Mouse (Mus musculus) thymus, adult 2 months (tissue): ENCODE data around the gene 3110040M04Rik. TPM values are rescaled to one million over a fixed set of nuclear protein-coding genes. Genes with fewer than 3 reads are reported as not detected.

Experiments used
- DNase-seq: peaks from one replicate; pipeline ENCODE4 v3.0.0; 2021
- H3K27ac ChIP-seq: fragments of 200-500 bp; 2 replicates; pipeline ENCODE4 v1.5.1; 2012; ENCODE audit warnings: low read length, control low read depth; ENCODE audit not compliant: control insufficient read depth, insufficient read depth
- H3K27me3 ChIP-seq: fragments of 200-500 bp; 2 replicates; pipeline ENCODE4 v1.6.1; 2012; ENCODE audit warnings: mild to moderate bottlenecking, low read length, moderate library complexity, mixed read lengths; ENCODE audit not compliant: control insufficient read depth, insufficient read depth
- H3K36me3 ChIP-seq: fragments of 200-500 bp; 2 replicates; pipeline ENCODE4 v1.6.1; 2012; ENCODE audit warnings: mild to moderate bottlenecking, low read length, moderate library complexity; ENCODE audit not compliant: control insufficient read depth, insufficient read depth
- H3K4me1 ChIP-seq: fragments of 200-500 bp; replicated peaks from 2 replicates; pipeline ENCODE4 v1.6.1; 2012; ENCODE audit warnings: low read length; ENCODE audit not compliant: control insufficient read depth, insufficient read depth
- H3K4me3 ChIP-seq: fragments of 200-500 bp; 2 replicates; pipeline ENCODE4 v1.5.1; 2012; ENCODE audit warnings: mild to moderate bottlenecking, low read length, control low read depth, moderate library complexity; ENCODE audit not compliant: control insufficient read depth, insufficient read depth
- CTCF ChIP-seq: fragments of 200-500 bp; IDR thresholded peaks from 2 replicates; pipeline ENCODE4 v1.5.1; 2012; ENCODE audit warnings: mild to moderate bottlenecking, control low read depth, low read length, moderate library complexity, borderline replicate concordance; ENCODE audit not compliant: control insufficient read depth, poor library complexity, insufficient read depth; ENCODE audit errors: extremely low read depth
- POLR2A ChIP-seq: fragments of 200-500 bp; IDR thresholded peaks from 2 replicates; pipeline ENCODE4 v1.6.1; 2012; ENCODE audit warnings: mild to moderate bottlenecking, low read length, control low read depth, moderate library complexity; ENCODE audit not compliant: control insufficient read depth, poor library complexity, insufficient read depth; ENCODE audit errors: extremely low read depth
- WGBS: fragments of 180-500 bp; shearing (Covaris S2); methylation state at CpG from one replicate; pipeline ENCODE4 v1.1.7; 2018; 5-methylcytosine and 5-hydroxymethylcytosine counted together
- polyA plus RNA-seq: library from polyadenylated mRNA; depleted of rRNA; stranded (reverse); fragments of >200 nt; gene quantifications from 2 replicates; pipeline ENCODE4 v1.2.3, GENCODE M21; 2012

The 3110040M04Rik gene
- polyA plus RNA-seq, 1 experiment = not detected

GRCm38 (mm10) chr1:151215985-151216384 is 12.1 kb downstream of the 3110040M04Rik start:
- 10% methylated on average over 1 of the region's 1 CpGs for WGBS
- Histone ChIP-seq H3K27ac (no peak overlapping the region), H3K4me3 (no peak overlapping the region), H3K4me1 (0 out of 2 replicates have a peak, but pooled peaks cover 3% of the 10 kb centered on the region), H3K27me3 (no peaks in the 10 kb centered on the region), H3K36me3 (no peaks in the 10 kb centered on the region)
- DNase-seq = no peak
- no peak for TF ChIP-seq POLR2A
- TF ChIP-seq CTCF = no peak

GRCm38 (mm10) chr1:151216417-151216816 is 12.5 kb downstream of the 3110040M04Rik start:
- TF ChIP-seq CTCF (no peak), POLR2A (no peak)
- H3K27ac ChIP-seq = no peak overlapping the region
- 0 out of 2 replicates have a peak, but pooled peaks cover 3% of the 10 kb centered on the region for H3K4me1 ChIP-seq
- 83% methylated on average over 3 of the region's 3 CpGs for WGBS
- no peak overlapping the region for H3K4me3 ChIP-seq
- no peaks in the 10 kb centered on the region for H3K36me3 ChIP-seq
- DNase-seq = no peak
- no peaks in the 10 kb centered on the region for H3K27me3 ChIP-seq

- Histone ChIP-seq H3K36me3 (no peaks in the 10 kb centered on the region), H3K4me1 (0 out of 2 replicates have a peak, but pooled peaks cover 3% of the 10 kb centered on the region), H3K27ac (no peak overlapping the region), H3K27me3 (no peaks in the 10 kb centered on the region), H3K4me3 (no peak overlapping the region)
- WGBS = 82% methylated on average over 5 of the region's 5 CpGs
- TF ChIP-seq POLR2A = no peak
- TF ChIP-seq CTCF = no peak
- DNase-seq = no peak
These were observed 15.1 kb downstream of the 3110040M04Rik start for GRCm38 (mm10) chr1:151219045-151219444.

- Histone ChIP-seq H3K4me3 (no peak overlapping the region), H3K27me3 (no peaks in the 10 kb centered on the region), H3K4me1 (0 out of 2 replicates have a peak, but pooled peaks cover 3% of the 10 kb centered on the region), H3K27ac (no peak overlapping the region), H3K36me3 (no peaks in the 10 kb centered on the region)
- TF ChIP-seq CTCF (no peak), POLR2A (no peak)
- no peak for DNase-seq
- WGBS = 94% methylated on average over 7 of the region's 7 CpGs
These were observed 16.2 kb downstream of the 3110040M04Rik start for GRCm38 (mm10) chr1:151220098-151220497.

- H3K27ac ChIP-seq = no peak overlapping the region
- WGBS = 85% methylated on average over 10 of the region's 10 CpGs
- no peaks in the 10 kb centered on the region for H3K27me3 ChIP-seq
- no peak overlapping the region for H3K4me3 ChIP-seq
- no peaks in the 10 kb centered on the region for H3K4me1 ChIP-seq
- TF ChIP-seq CTCF = no peak
- no peak for TF ChIP-seq POLR2A
- DNase-seq = no peak
- no peaks in the 10 kb centered on the region for H3K36me3 ChIP-seq
These were observed 18.8 kb downstream of the 3110040M04Rik start for GRCm38 (mm10) chr1:151222561-151223267.

- Histone ChIP-seq H3K4me1 (no peaks in the 10 kb centered on the region), H3K36me3 (no peaks in the 10 kb centered on the region), H3K4me3 (no peak overlapping the region), H3K27me3 (no peaks in the 10 kb centered on the region), H3K27ac (no peak overlapping the region)
- DNase-seq = no peak
- TF ChIP-seq POLR2A (no peak), CTCF (no peak)
- 88% methylated on average over 1 of the region's 1 CpGs for WGBS
These were observed 19.5 kb downstream of the 3110040M04Rik start for GRCm38 (mm10) chr1:151223377-151223776.

GRCm38 (mm10) chr1:151224536-151224935 is 20.6 kb downstream of the 3110040M04Rik start:
- H3K4me3 ChIP-seq = no peak overlapping the region
- WGBS = 100% methylated on average over 1 of the region's 1 CpGs
- H3K27me3 ChIP-seq = no peaks in the 10 kb centered on the region
- H3K36me3 ChIP-seq = no peaks in the 10 kb centered on the region
- H3K27ac ChIP-seq = no peak overlapping the region
- DNase-seq = no peak
- TF ChIP-seq CTCF (no peak), POLR2A (no peak)
- no peaks in the 10 kb centered on the region for H3K4me1 ChIP-seq
